Mouse (Mus musculus) monocyte, adult 5-6 weeks (primary cell): ENCODE data around the gene Atn1. TPM values are rescaled to one million over a fixed set of nuclear protein-coding genes. Genes with fewer than 3 reads are reported as not detected.

Source experiments
- ATAC-seq: fragments of 153-309, 156-312 bp; replicated peaks from 2 replicates; pipeline ENCODE4 v1.8.0; 2017; ENCODE audit warnings: mild to moderate bottlenecking; ENCODE audit not compliant: low TSS enrichment, insufficient number of reproducible peaks, severe bottlenecking, poor library complexity, low FRiP score
- total RNA-seq: library from RNA; stranded (forward); fragments of 200-1000, 200-491, 200-594 nt; gene quantifications from 3 replicates; pipeline ENCODE4 v1.2.3, GENCODE M21; 2017

Gene Atn1
- total RNA-seq, 1 experiment from 2014 or later: 1.5 TPM

DNA sequence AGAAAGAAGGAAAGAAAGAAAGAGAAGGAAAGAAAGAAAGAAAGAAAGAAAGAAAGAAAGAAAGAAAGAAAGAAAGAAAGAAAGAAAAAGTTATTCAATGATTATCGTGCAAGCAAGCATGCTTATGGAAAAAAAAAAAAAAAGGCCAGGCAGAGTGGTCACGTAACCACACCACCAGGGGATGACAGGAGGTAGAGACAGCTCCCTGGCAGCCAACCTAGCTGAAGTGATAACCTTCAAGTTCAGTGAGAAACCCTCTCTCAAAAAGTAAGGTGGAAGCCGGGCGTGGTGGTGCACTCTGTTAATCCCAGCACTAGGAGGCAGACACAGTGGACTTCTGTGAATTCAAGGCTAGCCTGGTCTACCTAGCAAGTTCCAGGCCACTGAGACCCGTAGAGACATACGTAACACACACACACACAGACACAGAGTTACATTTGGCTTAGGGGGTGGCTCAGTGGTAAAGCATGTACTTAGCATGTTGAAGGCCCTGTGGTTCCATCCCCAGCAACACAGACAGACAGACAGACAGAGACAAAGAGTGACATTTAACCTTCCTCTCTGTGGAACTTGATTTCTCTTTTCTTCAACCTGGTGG, 33.3 kb downstream of the Atn1 start:
- 0 out of 2 replicates have a peak, but pooled peaks have one; percentile 20 for ATAC-seq

DNA sequence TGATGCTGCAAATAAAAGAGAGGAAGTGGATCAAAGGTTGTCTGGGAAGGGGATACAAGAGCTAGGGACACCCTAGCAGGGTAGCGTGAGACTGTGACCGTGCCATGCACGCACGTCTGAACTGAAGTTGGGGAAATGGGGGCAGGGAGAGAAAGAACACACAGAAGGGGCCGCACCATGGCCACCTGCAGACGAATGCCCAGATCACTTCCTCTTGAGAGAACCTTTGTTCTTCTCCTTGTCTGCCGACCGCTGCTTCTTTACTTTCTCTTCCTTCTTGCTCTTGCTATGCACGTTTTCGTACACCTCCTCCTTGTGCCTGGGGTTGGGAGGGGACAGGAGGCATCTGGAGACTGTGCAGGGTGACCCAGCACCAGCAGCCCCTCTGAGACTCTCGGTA, 35.4 kb downstream of the Atn1 start:
- no peak for ATAC-seq

DNA sequence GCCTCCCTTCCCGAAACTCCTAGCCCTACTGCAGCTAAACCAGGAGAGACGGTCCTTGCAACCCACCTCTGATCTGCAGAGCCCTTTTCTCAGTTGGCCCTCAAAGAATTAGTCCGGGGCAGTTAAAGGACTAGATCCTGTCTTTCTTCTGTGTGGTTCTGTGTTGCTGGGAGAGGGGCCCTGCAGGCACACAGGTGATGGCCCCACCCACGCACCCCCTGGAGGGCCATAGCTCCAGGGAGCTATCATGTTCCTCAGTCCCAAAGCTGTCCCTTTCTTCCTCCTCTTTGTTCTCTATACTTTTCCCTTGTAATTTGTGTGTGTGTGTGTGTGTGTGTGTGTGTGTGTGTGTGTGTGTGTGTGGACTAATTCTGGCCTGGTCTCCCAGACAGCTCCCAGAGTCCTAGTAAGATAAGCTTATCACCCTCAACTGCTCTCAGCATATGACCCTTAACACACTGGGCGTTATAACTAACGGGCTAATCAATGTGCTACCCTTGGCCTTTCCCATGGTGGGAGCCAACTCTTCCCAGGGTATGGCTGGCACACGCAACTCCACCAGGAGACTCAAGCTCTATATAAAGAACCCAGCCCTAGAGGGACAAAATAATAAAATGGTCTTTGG, 36.9 kb downstream of the Atn1 start:
- no peak for ATAC-seq

DNA sequence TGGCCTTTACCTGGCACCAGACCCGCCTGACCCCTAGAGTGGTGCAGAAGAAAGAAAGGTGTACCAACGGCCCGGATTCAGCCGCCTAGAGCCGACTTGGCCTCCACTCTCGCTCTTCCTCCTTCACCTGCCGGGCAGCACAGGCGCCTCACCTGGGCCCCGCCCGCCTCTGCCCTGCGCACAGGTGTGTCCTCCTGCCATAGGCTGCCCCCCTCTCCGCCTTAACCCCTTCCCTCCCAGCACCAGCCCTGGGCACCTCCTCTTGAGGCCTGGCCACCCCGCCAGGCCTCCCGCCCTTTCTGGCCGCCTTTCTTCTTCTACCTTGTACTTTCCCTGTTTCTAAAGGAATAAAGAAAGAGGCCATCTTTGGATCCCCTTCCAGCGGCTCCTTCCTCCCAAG, 37.6 kb downstream of the Atn1 start:
- ATAC-seq: no peak

DNA sequence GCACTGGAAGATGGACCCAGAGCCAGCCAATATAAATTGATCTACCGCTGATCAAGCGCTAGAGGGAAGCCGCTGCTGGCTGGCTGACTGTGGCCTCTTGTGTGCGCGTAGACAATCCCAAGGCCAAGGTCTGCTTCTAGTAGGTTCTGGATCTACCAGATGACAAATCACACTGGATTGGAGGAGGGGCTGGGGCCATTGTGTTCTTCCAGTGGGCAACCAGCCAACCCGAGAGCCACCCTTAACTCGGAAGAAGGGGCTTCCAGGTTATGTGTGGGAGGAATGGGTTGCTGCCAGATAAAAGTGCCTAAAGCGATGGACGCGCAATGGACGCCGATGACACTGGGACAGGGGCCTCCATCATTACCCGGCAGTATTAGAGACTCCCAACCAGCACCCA, 38.4 kb downstream of the Atn1 start:
- no peak for ATAC-seq

DNA sequence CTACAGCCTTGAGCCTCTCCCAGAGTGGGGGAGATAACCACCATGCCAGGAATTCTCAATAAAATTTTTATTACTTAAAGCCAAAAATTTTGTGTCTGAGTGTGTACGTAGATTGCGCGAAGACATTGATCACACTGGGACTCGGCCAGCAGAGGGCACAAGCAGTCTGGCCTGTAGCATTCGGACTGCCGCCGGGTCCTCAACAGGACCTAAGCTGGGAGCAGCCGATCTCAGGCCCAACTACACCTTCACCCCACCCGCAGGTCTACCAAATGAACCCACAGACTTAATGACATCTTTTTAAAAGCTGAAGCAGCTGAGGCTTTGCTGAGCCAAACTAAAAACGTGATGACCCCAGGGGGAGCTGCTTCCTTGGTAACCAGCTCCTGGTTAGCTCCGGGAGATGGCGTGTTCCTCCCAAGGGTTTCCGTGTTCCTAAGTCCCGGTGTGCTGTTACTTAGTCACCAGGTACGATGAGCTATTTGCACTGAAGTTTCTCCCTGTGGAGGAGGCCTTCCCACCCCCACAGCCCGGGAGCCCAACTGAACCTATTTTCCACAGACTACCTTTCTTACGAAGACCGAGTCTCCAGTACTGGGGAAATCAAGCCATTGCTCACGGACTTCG, 39.3 kb downstream of the Atn1 start:
- ATAC-seq: peak; percentile 62

DNA sequence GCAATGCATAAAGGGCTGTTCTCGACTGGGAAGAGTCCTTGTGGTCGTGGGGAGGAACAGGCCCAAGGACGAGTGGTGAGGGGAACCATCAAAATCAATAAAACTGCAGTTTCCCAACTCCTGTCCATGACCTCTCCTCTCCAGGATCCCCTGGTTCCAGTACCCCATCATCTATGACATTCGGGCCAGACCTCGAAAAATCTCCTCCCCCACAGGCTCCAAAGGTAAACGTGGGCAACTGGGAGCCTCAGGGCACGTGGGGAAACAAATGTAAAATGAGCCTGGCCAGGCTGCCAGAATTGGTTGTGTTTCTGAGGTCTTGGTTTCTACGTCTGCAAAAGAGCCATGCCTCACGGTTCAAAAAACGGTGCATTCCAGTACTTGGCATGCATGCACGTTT, 43.4 kb downstream of the Atn1 start:
- no peak for ATAC-seq

DNA sequence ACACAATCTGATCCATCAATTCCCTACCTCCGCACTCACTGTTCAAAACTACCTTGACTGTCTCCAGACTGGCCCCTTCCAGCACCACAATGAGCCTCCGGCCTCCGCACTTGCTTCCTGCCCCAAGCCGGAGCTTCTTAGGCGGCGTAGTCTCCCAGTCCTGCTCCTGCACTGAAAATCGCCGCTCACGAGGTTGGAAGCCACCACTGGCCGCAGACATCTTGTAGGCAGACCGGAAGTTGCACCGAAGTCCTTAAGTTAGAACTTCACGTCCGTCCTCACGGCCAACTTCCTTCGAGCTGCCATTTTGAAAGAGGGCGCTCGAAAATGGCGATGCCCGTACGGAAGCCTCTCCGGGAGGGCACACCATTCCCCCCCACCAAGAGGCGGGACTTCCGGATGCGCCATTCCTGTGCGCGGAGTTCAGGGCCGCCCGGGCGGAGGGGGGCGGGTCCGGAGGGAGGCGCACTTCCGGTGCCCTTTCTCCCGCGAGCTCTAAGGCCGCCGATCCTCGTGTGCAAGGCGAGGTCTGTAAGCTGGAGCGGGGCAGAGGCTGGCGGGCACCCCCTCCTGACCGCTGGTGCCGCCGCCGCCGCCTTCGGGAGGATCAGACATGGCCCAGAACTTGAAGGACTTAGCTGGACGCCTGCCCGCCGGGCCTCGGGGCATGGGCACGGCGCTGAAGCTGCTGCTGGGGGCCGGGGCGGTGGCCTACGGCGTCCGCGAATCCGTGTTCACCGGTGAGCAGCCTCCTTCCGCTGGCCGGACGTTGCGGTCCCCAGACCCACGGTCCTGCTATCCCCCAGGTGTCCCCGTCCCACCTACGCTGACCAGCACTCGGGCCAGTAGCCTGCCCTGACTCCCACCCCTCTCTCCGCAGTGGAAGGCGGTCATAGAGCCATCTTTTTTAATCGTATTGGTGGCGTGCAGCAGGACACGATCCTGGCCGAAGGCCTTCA, 44.2 kb downstream of the Atn1 start, which contains the start of the genes Emg1 and Phb2:
TSS of gene Emg1 (minus strand) at position 355 of the 959 bp plus-strand sequence.
TSS of gene Phb2 (plus strand) at position 513 of the 959 bp plus-strand sequence.
- peak; percentile 91 for ATAC-seq

DNA sequence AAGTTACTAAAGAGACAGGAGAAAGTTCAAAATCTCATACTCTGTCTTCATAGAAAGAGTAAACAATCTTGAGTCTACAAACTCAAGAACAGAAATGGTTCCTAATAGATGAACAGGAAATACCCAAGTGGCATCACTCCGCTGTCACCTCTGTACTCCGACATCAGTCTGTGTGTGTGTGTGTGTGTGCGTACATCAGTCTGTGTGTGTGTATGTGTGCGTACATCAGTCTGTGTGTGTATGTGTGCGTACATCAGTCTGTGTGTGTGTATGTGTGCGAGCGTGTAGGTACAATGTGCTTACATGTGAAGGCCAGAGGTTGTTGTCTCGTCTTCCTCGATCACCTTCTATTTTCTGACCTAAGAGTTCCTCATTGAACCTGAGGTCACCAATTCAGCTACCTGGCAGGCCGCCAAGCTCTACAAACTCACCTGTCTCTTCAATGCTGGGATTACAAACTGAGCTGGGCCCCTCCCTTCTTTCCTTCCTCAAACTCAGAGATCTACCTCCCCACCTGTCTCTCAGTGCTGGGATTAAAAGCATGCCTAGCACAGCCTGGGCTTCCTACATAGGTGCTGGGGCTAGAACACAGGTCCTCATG, 47.9 kb downstream of the Atn1 start:
- ATAC-seq: no peak

DNA sequence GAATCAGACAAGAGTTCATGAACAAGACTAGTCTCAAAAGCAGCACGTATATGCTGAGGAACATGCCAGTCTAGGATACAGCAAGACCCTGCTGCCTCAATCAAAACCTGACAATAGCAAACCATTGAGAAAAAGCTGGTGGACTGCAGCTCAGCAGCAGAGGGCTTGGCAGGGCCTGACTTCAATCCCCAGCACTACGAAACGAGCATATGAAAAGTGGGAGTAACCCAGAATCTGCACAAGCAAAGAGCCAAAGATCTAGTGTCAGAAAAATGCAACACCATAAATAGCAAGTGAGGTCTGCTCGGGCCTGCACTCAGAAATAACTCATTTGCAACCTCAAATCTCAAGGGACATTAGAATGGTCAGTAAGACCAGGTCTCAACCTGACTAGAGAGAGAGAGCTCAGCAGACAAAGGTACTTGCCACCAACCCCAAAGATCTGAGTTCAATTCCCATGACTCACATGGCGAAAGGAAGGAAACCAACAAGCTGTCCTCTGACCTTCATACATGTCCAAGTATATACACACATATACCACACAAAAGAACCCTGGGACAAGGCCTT, 50.2 kb downstream of the Atn1 start:
- no peak for ATAC-seq

DNA sequence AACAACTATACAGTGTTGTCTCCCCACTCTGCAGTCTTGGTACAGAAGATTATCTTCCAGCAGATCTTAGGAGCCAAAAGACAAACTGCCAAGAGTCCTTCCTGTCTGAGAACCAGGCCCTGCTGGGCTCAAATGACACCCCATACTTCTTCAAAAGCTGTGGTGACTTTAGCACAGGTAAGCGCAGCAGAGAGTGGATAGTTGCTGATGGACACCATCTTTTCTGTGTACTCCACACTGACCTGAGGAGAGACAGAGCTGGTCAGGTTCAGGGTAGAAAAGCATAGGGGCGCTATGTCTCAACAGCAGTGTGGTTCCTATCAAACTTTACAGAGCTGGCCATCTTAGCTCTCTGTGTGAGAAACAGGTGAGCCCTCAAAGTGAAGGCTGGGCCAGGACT, 51.9 kb downstream of the Atn1 start:
- ATAC-seq: no peak

DNA sequence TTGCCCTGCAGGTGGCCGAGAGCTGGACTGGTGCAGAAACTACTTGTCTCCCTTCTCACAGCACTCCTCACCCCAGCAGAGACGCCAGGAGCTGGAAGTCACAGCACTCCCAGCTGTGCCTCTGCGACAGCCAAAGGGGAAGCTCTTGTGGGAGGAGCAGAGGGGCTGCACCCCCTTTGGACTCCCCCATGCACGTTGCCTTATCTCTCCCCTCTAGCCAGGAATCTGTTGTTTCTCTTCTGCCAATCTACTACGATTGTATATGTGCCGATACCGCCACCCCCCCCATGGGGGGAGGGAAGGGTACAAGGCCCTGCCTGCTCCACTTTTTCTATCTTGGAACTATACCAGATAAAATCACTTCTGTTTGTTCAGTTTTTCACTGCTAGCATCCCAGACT, 52.5 kb downstream of the Atn1 start:
- ATAC-seq: no peak

DNA sequence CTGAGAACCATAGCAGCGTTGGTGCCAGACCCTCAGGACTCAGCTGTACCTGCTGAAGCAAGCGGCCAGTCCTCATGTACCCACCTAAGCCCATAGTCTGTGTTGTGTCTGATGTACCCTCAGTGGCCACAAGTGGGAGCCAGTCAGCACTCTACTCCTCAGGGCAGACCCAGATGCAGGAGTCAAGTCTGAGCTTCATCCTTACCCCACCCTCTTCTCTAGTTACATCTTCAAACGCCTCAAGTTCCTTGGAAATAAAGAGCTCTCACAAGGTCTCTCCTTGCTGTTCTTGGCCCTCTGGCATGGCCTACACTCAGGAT, 53.6 kb downstream of the Atn1 start:
- ATAC-seq: peak; percentile 76

DNA sequence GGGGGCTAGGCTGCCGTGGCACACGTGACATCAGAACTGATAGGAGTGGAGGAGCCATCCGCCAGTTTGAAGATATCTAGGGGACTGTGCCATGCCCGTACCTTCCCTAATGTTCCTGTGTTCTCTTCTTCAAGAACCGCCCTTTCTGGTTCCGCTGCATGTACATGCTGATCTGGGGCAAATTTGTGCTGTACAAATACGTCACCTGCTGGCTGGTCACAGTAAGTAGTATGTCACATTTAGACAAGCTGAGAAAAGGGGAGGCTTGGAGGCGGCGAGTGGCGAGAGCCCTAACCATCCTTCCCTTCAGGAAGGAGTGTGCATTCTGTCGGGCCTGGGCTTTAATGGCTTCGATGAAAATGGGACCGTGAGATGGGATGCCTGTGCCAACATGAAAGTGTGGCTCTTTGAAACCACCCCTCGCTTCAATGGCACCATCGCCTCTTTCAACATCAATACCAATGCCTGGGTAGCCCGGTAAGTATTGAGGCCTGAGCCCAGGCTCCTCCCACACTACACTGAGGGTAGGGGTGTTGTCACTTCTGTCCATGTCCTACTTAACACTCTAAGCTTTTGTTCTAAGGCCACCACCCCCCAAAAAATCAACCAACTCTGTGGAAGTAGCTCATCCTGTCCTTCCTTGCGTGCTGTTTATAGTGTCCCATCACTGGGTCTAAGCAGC, 54.1 kb downstream of the Atn1 start:
- no peak for ATAC-seq

DNA sequence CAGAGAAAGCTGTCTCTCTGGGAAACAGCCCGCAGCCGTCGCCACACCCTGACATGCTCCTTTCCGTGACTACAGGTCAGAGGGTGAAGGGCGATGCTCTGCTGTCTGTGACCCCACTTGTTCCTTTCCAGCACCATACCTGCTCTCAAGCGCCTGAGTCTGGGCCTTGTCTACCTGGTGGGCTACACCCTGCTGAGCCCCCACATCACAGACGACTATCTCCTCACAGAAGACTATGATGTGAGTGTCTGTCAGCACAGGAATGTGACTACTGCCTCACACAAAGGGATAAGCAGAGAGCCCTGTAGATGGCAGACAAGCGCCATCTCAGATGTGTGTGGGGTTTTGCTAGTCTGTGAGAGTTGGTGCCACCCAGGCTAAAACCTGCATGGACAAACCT, 55.0 kb downstream of the Atn1 start:
- no peak for ATAC-seq

DNA sequence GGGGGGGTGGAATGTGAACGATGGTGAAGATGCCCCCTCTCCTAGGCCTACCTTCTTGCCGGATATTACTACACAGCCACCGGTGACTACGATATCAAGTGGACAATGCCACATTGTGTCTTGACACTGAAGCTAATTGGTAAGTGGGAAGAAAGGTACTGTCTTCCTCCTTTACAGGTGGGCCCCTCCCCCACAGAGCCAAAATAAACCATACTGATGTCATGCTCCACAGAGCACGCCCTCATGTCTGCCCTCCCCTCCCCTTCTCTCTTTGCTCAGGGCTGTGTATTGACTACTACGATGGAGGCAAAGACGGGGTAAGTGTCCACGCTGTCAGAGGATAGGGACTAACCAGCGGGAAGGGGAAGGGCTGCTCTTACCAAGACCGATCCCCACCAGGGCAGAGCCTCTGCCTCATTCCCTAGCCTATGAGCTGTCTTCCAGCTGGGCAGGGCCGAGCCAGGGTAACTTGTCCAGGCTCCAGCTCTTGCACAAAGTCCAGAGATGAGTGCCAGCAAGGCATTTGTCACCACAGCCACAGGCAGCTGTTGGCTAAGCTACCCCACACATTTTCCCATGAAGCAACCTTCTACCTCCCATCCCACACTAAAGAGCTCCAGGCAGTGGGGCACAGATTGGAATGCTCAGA, 56.2 kb downstream of the Atn1 start:
- no peak for ATAC-seq

DNA sequence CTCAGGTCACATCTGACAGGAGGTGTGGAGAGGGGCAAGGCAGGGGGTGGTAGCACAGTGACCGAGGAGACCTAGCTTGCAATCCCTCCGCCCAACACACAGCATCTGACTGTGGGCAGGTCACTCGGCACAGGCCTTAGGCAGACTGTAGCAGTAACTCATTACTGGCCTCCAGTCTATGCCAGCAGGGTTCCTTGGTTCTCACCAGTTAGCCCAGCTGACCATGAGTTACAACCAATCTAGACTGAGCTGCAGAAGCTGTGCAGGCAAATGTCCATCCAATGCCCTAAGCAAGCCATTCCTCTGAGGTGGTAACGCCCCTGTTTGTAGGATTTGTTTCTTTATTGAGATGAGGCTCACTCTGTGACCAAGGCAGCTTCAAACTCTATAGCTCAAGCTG, 57.0 kb downstream of the Atn1 start:
- ATAC-seq: no peak

DNA sequence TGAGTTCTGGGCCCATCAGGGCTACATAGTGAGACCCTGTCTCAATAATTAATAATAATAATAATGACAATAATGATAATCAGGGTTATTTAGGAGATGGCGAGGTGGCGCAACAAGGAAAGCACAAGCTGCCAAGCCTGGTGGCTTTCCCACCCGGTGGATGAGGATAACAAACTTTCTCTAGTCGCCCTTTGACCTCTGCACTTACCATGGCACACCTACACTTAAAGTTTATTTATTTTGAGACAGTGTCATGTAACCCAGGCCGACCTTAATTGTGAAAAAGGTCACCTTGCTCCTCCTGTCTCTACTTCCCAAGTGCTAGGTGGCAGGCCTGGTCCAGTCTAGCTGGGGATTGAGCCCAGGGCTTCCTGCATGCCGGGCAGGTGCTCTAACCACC, 57.6 kb downstream of the Atn1 start:
- no peak for ATAC-seq
